Mouse (Mus musculus) kidney, adult 2 months (tissue): ENCODE measurements at regions not wholly inside any gene's neighbourhood (a gene's known extent, or its start where the extent isn't known, plus 50 kb on each side); places are given as distances from the start of the nearest gene placed in this dataset.

Experiments used
- DNase-seq: peaks from one replicate; pipeline ENCODE4 v3.0.0; 2021
- H3K27ac ChIP-seq: fragments of 200-500 bp; 2 replicates; pipeline ENCODE4 v1.5.1; 2012; ENCODE audit warnings: low read depth, low read length, control low read depth, inconsistent platforms; ENCODE audit not compliant: insufficient read depth
- H3K27me3 ChIP-seq: fragments of 200-500 bp; replicated peaks from 2 replicates; pipeline ENCODE4 v1.6.1; 2012; ENCODE audit warnings: mild to moderate bottlenecking, moderate library complexity, low read length, inconsistent platforms; ENCODE audit not compliant: control insufficient read depth, insufficient read depth
- H3K36me3 ChIP-seq: fragments of 200-500 bp; 2 replicates; pipeline ENCODE4 v1.6.1; 2012; ENCODE audit warnings: mild to moderate bottlenecking, moderate library complexity, low read length, inconsistent platforms; ENCODE audit not compliant: control insufficient read depth, insufficient read depth
- H3K4me1 ChIP-seq: fragments of 200-500 bp; 2 replicates; pipeline ENCODE4 v1.6.1; 2011; ENCODE audit warnings: low read length; ENCODE audit not compliant: control insufficient read depth, insufficient read depth
- H3K4me3 ChIP-seq: fragments of 200-500 bp; 2 replicates; pipeline ENCODE4 v1.5.1; 2011; ENCODE audit warnings: mild to moderate bottlenecking, low read depth, low read length, control low read depth; ENCODE audit not compliant: insufficient read depth
- CTCF ChIP-seq: fragments of 200-500 bp; conservative IDR thresholded peaks from 2 replicates; pipeline ENCODE4 v1.5.1; 2011; ENCODE audit warnings: low read depth, mild to moderate bottlenecking, control low read depth, low read length, moderate library complexity, mixed read lengths; ENCODE audit not compliant: insufficient read depth, insufficient read length
- POLR2A ChIP-seq: fragments of 200-500 bp; IDR thresholded peaks from one replicate; pipeline ENCODE4 v1.6.1; 2011; ENCODE audit warnings: low read depth, low read length, control low read depth
- WGBS: fragments of 180-500 bp; shearing (Covaris S2); methylation state at CpG from one replicate; pipeline ENCODE4 v1.1.7; 2018; 5-methylcytosine and 5-hydroxymethylcytosine counted together

GRCm38 (mm10) chr14:116869437-116869836, 55.7 kb upstream of the Gpc6 start:
- Histone ChIP-seq H3K36me3 (no peaks in the 10 kb centered on the region), H3K4me1 (no peaks in the 10 kb centered on the region), H3K27me3 (no peaks in the 10 kb centered on the region), H3K4me3 (no peak overlapping the region), H3K27ac (no peak overlapping the region)
- no peak for TF ChIP-seq CTCF
- TF ChIP-seq POLR2A = no peak
- no peak for DNase-seq
- 58% methylated on average over 2 of the region's 2 CpGs for WGBS

- no peaks in the 10 kb centered on the region for H3K27me3 ChIP-seq
- H3K4me3 ChIP-seq = no peak overlapping the region
- WGBS = 94% methylated on average over 2 of the region's 2 CpGs
- DNase-seq = no peak
- H3K27ac ChIP-seq = no peak overlapping the region
- no peak for TF ChIP-seq CTCF
- TF ChIP-seq POLR2A = no peak
- no peaks in the 10 kb centered on the region for H3K4me1 ChIP-seq
- no peaks in the 10 kb centered on the region for H3K36me3 ChIP-seq
Observed at GRCm38 (mm10) chr14:116869996-116870395, 55.1 kb upstream of the Gpc6 start.
